Mouse (Mus musculus) adrenal gland, postnatal 4 days (tissue): ENCODE results near the gene Slc39a8. TPM values are rescaled to one million over a fixed set of nuclear protein-coding genes. Genes with fewer than 3 reads are reported as not detected.

ENCODE experiments used
- DNase-seq, 2 experiments: peaks; one replicate each; pipeline ENCODE4 v3.0.0; 2021 to 2022; ENCODE audit warnings: low spot score in 2 of 2, mixed read lengths in 2 of 2
- long read RNA-seq, 2 experiments: library from polyadenylated mRNA; stranded (forward); transcript quantifications; one replicate each; pipeline ENCODE4 v2.0.0; 2021
- total RNA-seq, 2 experiments: library from RNA; stranded (reverse); gene quantifications; 2 replicates each; pipeline ENCODE4 v1.2.3; 2021

The Slc39a8 gene
- total RNA-seq: 1 to 10 TPM; 6.1 to 9.1 TPM
- long read RNA-seq, experiment 1, partial matches to known transcripts: 1 of 8 reads
- long read RNA-seq, experiment 1, other reads (novel, unspliced or antisense): 1 of 8 reads
- long read RNA-seq, experiment 2, partial matches to known transcripts: 0 of 6 reads
- long read RNA-seq, experiment 2, other reads (novel, unspliced or antisense): 1 of 6 reads

DNA sequence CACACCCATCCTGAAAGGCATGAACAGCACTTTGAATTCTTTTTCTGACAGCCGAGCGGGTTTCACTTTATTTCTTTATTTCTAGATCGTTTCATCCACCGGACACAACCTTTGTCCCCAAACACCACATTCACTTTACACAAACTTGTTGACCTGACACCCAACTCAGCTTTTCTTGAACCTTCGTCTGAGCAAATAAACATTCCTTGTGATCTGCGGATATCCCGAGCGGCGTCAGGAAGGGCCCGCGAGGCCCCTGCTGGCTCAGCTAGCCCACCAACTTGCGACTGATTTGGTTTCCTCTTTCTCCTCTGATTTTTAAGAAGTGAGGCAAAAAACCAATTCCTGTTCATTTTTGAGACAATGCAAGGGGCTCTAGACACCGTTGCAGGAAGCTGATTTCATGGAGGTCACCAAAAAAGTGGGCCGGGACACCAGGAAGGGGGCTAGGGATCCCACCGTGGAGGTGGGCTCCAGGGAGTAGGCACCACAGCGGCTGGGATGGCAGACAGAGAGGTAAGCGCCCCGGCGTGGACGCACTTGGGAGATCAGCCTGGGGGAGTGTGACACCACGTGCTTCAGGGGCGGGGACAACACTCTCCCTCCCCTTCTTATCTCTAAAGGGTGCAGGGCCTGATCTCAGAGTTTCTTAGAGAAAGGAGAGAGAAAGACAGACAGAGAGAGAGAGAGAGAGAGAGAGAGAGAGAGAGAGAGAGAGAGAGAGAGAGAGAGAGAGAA is at the start of gene Slc39a8:
Gene Slc39a8, plus strand, starts transcription at position 264 of the 738 bp plus-strand sequence.
- DNase-seq: peak; percentile 30 to 56

DNA sequence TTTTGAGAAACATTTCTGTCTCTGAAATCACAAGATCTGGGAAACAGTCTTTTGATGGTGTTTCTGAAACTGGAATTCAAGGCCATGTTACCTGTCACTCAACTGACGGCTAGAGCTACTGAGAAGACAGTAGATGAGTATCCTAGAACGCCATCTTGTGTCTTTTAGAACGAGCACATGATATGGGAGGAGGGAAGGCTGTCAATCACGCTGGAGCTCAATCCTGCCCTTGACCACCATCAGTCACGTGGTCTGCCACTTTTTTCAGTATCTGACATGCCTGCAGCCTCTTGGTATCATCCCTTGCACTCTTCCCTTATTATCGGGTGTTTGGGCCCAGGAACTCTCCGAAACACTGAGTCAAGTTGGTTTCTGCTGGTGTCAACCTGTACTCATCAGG is 40.0 kb upstream of the Slc39a8 start:
- DNase-seq: no peak

DNA sequence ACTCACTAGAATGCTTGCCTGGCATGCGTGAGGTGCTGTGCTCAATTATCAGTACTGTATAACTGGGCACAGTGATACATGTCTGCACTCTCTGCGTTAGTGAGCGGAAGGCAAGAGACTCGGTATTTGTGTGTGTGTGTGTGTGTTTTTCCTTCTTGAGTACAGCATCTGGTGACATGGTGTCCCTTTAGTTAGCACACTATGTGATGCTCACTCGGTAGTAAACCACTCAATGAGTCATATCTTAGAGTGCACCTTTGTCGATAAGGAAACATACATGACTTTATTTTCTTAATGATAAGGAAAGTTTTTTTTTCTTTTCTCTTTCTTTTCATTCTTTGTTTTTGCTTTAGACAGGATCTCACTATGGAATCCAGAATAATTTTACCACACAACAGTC is 29.0 kb upstream of the Slc39a8 start:
- no peak for DNase-seq

DNA sequence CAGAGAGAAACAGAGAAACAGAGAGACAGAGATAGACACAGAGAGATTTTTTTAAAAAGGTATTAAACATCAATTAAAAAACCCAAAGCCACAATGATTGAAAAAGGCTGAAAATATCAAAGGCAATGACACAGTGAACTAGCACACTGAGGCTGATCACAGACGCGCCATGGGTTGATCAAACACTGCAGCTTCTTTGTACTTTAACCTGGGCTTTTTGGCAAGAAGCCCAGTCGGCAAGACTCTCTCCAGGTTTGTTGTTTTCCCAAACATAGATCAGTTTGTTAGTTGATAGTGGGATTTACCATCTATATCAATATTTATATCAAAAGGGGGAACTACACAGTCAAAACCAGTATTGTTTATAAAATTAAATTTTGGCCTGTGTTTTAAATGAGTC is 26.8 kb upstream of the Slc39a8 start:
- no peak for DNase-seq

DNA sequence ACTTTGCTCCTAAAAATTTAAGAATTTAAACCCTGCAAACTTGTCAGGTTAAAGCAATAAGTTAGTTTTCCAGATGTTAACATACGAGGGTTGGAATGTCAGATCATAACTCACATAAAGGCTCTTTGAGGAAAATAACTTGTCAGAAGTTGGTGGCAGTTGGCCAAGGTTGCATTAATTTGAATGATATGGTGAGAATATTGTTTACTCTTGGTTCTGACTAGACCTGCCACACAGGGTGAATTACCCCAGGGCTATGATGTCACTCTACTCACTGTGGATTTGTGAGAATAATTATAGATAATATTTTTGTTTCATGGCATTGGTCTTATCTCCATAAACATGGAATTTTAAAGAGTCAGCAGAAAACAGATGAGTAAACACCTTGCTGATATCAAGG is 26.4 kb upstream of the Slc39a8 start:
- DNase-seq: no peak

DNA sequence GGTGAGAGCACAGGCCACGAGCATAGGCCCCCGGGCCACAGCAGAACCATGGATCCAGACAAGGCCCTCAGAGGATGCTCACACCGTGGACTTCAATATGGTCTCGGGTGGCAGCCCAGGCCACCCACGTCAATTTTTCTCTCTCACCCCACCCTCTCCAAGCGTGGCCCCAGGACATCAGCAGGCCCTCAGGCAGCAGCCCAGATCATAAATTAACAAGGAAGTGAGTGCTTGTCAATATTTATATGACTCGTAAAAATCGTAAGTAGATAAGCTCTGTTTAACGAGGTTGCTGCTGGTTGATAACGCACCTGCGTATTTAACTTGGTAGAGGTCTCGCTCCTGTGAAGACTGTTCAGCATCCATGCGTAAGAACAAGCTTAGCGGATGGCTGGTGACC is 10.4 kb upstream of the Slc39a8 start:
- DNase-seq: no peak

DNA sequence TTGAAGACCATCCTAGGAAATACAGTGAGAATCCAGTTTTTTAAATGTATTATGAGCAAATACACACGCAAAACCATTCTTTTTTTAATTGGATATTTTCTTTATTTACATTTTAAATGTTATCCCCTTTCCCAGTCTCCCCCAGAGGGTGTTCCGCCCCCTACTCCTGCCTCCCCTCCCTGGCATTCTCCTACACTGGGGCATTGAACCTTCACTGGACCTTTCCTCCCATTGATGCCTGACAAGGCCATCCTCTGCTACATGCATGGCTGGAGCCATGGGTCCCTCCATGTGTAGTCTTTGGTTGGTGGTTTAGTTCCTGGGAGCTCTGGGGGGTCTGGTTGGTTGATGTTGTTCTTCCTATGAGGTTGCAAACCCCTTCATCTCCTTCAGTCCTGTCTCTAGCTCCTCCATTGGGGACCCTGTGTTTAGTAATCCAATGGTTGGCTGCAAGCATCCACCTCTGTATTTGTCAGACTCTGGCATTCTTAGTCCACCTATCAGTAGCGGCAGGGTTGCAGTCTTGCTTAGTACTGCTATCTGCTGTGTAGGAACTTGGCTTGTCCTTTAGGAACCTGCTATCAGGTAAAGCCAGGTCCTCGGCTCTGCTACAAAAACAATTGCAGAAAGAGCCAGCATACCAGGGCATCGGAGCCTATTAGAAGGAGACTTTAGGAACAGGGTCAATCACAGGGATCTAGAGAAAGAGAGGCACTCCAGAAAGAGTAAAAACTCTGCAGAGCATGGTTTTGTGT is 8.9 kb upstream of the Slc39a8 start:
- DNase-seq: no peak

DNA sequence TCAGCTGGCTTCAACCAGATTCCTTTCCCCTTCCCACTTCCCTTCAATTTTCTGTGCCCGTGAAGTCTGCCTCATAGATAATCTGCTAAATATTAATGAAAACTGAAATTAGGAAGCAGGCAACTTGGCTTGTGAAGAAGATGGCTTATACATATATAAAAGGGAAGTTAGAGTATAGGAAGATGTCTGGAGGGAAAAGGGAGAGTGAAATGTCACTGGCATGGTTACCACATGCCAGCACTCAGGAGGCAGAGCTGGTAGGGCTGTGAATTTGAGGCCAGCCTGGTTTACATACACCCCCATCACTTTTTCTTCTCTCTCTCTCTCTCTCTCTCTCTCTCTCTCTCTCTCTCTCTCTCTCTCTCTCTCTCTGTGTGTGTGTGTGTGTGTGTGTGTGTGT is 8.0 kb upstream of the Slc39a8 start:
- no peak for DNase-seq

DNA sequence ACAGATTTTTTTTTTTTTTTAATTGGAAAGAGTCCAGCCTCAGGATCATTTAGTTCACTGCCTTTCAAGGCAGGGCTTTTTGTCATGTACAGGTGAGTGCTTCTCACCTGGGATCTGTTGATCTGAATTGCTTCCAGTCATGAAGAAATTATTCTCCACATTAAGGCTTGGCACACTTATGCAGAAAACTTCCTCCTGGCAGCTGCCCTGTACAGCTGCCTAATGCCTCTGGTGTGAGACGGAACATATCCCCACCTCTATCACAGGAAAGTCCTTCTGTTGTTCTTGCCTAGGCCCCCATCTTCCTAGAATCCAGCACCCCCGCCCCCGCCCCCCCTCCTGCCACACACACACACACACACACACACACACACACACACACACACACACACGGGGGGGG is 643 bp upstream of the Slc39a8 start:
- no peak for DNase-seq

DNA sequence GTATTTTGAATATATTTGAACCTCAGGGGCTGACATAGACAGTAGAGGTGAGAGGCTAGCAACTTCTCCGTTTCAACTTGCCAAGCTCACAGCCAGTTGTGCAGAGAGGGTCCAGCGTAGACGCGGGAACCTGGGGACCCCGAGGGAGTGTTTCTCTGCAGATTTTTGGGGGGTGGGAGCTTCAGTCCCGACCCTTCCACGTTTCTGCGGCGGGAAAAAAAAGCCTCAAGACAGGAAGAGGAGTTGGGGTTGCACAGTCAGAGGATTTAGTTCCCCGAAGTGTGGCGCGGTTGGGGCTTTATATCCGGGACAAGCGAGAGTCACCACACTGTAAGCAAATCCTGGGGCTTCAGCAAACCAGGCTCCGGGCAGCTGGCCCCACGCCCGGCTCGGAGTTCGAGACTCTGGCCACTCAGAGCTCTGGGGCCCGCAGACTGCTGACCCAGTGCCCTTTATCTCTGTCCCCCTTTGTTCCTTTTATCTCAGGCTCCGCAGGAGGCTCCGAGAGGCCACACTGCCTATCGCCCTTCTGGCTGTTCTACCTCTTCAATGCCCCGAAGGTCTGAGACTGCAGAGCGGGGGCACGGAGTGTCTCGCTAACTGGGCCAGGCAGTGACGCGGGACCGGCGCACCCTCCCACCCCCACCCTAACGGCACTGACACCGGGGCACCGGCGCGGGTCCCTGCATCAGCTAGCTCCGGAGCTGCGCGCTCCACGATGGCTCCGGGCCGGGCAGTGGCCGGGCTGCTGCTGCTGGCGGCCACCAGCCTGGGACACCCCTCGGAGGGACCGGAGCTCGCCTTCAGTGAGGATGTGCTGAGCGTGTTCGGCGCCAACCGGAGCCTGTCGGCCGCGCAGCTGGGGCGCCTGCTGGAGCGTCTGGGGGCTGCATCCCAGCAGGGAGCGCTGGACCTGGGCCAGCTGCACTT is 940 bp downstream of the Slc39a8 start:
- peak; percentile 13 to 15 for DNase-seq

DNA sequence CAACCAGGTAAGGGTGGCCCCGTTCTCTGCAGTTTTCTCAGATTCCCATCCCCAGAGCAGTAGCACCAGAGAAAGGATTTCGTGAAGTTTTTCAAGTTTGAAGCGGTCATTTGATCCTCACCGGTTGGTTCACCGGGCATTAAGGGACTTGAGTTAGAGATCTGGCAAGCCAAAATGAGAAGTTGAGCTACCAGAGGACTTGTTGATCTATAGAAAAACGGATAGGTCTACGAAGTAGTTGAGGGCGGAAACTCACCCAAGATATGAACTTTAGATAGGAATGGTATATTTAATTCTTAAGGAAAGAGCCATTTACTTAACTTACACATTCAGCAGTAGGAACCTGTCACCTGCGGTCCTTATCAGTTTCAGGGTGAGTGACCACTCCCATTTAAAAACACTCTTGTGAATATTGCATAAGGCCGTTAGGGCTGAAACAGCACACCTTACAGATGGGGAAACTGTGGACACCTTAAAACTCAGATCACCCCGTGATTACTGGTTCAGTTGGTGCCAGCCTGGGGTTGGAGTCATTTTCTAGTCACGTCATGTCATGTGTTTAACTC is 1.7 kb downstream of the Slc39a8 start:
- DNase-seq: no peak

DNA sequence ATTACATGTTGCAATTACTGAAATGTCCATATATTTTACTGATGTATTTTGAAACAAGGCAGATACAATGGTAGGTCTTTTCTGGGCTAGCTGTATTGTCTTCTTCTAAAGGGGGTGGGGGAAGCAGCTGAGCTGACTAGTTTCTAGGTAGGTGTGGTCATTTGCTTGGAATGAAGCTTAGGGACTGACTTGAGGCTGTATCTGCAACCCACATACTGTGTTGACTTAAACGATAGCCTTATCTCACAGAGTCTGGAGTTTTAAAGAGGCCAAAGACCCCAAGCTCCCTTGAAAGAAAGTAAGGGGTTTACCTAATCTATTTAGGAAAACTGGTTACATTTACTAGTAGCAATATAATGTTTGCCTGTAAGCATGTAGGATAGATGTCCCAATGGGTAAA is 2.9 kb downstream of the Slc39a8 start:
- no peak for DNase-seq

DNA sequence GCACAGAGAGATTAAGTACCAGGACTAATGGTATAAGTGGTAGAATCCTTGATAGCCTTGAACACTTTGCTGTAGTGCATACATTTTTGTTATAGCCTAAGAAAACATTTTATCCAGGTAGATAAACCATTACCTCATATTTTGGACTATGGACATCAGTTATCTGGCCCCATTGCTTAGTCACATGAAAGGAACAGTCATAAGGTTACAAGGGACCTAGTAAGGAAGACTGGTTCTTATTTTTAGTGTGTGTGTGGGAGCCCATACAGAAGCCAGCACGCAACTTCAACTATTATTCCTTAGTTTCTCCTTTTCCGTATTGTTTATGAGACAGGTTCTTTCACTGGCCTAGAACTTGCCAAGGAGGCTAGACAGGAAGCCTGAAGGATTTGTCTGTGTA is 7.4 kb downstream of the Slc39a8 start:
- no peak for DNase-seq

DNA sequence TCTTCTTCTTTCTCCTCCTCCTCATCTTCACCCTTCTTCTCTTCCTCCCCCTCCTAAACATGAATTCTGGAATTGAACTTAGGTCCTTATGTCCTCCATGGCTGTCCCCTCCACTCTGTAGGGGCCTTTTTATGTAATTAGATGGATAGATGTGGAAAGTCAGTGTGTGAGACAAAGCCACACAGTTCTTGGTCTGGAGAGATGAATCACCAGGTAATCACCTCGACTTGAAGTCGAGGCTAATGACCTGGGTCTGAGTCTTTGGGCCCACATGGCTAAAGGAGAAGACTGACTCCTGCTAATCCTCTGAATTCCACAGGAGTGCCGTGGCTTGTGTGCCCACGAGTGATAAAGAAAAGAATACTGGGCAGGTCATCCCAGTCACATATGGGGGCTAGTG is 7.8 kb downstream of the Slc39a8 start:
- DNase-seq: no peak

DNA sequence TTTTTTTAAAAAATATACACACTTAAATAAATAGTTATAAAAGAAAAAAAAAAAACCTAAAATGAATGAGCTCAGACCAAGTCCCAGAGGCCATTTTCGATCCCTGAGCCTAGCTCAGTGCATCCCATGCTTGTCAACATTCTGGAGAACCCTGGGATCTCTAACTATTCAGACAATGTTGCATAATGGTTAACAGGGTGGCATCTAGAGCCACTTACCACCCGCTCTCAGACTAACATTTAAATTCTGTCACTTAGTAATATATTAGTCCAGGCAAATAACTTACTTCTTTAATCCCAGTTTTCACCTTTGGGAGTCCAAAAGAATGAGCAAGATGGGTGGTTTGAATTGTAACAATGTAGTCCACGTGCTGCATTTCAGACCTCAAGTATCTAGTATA is 9.9 kb downstream of the Slc39a8 start:
- no peak for DNase-seq

DNA sequence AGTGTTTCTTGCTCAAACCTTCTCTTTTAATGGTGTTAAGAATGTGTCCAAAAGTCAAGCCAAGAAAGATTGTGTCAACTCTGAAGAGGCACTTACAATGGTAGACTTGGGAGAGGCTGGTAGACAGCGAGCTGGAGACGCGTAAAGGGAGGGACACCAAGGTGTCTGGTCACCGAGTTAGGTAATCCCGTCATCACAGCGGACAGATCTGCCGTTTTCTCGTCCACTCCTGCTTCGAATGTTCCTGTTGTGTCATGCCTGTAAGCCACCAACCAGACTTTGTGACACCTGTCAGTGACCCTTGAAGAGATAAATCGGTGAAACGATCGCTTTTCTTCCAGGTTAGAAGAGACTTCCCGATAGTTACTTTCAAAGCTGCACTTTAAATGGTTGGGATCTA is 14.5 kb downstream of the Slc39a8 start:
- no peak for DNase-seq

DNA sequence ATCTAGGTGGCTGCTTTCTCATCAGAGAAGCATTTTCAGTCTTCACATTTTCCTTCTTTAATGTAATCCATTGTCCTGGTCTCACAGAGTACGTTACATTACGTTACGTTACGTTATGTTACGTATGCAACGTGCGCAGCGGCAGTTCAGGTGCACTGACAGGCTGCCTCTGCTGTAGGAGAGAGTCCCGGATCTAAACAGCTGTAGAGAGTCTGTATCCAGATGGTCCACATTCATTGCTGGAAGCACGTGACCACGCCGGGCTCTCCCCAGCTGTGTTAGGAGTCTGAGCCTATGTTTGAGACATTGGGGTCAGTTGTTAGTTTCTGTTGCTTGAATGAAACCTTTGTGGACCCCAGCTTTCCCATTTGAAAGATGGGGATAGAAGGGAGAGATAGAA is 15.1 kb downstream of the Slc39a8 start:
- DNase-seq: no peak

DNA sequence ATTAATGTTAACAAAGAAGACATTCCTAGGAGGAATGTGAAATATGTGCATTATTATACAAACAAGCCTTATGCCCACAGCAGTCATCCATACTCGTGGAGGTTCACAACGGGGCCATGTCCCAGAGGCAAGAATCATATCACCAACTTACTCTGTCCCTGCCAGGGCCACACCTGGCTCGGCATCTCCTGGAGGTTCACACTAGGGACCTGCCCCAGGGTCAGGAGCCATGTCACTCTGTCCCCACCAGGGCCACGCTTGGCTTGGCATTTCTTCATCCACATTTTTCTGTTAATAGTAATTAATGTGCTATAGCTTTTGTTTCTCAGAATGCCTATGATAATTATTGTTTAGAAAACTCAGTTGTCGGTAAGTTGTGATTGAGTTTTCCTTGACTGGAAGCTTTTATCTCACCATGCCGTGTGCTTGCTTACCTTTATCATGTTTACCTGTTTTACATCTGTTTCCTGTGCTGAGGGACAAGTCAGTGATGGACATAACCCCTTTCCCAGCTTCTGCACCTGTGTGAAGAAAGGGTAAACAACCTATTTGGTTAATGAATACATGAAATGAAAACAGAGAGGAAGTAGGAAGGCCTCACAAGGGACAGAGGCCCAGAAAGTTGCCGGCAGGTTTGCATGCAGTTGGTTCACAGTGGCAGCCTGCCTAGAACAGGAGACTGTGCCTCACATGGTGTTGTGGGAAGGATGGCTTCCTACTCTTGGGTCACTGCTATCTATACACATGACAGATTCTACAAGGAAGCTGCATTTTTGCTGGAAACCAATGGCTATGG is 16.8 kb downstream of the Slc39a8 start:
- DNase-seq: no peak

DNA sequence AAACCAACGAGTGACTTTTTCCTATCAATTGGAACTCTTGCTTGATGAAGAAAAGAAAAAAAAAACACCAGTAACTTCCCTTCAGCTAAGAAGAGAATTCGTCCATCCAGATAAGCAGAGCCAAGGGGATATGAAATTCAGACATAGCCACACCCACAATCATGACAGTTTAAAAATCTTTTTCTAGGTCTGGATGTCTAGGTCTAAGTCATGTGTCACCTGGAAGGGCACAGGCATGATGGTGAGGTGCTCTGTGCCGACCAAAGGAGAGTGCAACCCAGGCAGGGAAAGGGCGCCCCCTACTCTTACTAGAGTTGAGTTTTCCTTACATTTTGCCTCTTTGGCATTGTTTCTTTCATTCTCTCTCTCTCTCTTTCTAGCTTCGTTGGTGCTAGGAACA is 18.1 kb downstream of the Slc39a8 start:
- no peak for DNase-seq

DNA sequence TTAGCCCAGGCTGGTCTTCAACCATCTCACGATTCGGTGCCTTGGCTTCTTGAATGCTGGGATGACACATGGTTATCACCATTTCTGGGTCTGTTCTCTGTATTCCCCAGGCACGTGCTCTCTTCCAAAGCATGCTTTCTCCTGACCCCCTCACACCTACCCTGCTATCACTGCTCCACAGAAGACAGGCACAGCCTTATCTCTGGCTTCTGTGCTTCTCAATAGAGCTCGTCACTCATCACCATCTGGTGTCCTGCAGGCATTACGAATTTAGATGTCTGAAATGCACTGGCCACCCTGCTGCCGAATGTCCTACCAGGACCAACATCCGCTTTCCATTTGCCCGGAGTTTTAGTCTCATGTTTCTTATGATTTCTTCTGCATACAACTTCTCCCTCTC is 18.6 kb downstream of the Slc39a8 start:
- DNase-seq: no peak
